Mouse (Mus musculus) testis, adult 2 months (tissue): ENCODE measurements around the gene Tmem126a. TPM values are rescaled to one million over a fixed set of nuclear protein-coding genes. Genes with fewer than 3 reads are reported as not detected.
A peak's percentile ranks its signal among the peaks of the same experiment; 100 is the strongest.

Source experiments
- H3K27ac ChIP-seq: fragments of 200-500 bp; 2 replicates; pipeline ENCODE4 v1.5.1; 2012; ENCODE audit warnings: low read depth, low read length; ENCODE audit not compliant: control insufficient read depth, insufficient read depth
- H3K27me3 ChIP-seq: fragments of 200-500 bp; 2 replicates; pipeline ENCODE4 v1.6.1; 2012; ENCODE audit warnings: mild to moderate bottlenecking, low read length, moderate library complexity; ENCODE audit not compliant: control insufficient read depth, insufficient read depth
- H3K36me3 ChIP-seq: fragments of 200-500 bp; 2 replicates; pipeline ENCODE4 v1.6.1; 2012; ENCODE audit warnings: mild to moderate bottlenecking, low read length; ENCODE audit not compliant: control insufficient read depth, insufficient read depth
- H3K4me1 ChIP-seq: fragments of 200-500 bp; 2 replicates; pipeline ENCODE4 v1.6.1; 2012; ENCODE audit warnings: low read length; ENCODE audit not compliant: control insufficient read depth, insufficient read depth
- H3K4me3 ChIP-seq: fragments of 200-500 bp; 2 replicates; pipeline ENCODE4 v1.5.1; 2012; ENCODE audit warnings: low read depth, mild to moderate bottlenecking, low read length, moderate library complexity, mixed read lengths; ENCODE audit not compliant: control insufficient read depth
- CTCF ChIP-seq: fragments of 200-500 bp; IDR thresholded peaks from 2 replicates; pipeline ENCODE4 v1.5.1; 2012; ENCODE audit warnings: low read depth, mild to moderate bottlenecking, inconsistent platforms, low read length, moderate library complexity; ENCODE audit not compliant: control insufficient read depth, insufficient read depth, insufficient replicate concordance
- POLR2A ChIP-seq: fragments of 200-500 bp; IDR thresholded peaks from 2 replicates; pipeline ENCODE4 v1.6.1; 2012; ENCODE audit warnings: low read depth, mild to moderate bottlenecking, inconsistent platforms, low read length, moderate library complexity; ENCODE audit not compliant: control insufficient read depth
- polyA plus RNA-seq: library from polyadenylated mRNA; depleted of rRNA; stranded (reverse); fragments of >200 nt; gene quantifications from 2 replicates; pipeline ENCODE4 v1.2.3, GENCODE M21; 2012

Gene Tmem126a
- polyA plus RNA-seq, 1 experiment = 16.1 TPM

DNA sequence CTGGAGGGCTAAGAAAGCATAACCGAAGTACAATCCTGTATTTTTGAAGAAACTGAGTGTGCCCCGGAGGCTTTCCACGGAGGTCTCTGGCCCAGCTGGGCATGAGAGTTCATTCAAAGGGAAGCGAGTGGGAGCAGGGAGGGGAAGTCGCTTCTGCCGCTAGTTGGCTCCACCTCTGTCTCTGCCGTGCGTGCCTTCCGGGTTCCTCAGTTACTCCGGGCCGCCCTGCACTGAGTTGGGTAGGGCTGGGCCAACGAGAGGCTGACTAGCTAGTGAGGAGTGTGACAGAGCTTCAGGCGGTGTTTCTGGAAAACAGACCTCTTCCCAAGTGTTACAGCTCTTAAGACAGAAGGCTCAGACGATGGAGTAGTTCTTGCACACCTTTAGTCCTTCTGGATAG is 3.9 kb upstream of the Tmem126a start:
- H3K36me3 ChIP-seq = no peaks in the 10 kb centered on the region
- H3K27ac ChIP-seq = no peak overlapping the region
- H3K27me3 ChIP-seq = no peaks in the 10 kb centered on the region
- TF ChIP-seq CTCF = no peak
- no peak for TF ChIP-seq POLR2A
- peak overlapping the region; percentile 55; the same call in 1 of the 2 replicates for H3K4me3 ChIP-seq
- peaks cover 12% of the 10 kb centered on the region for H3K4me1 ChIP-seq

DNA sequence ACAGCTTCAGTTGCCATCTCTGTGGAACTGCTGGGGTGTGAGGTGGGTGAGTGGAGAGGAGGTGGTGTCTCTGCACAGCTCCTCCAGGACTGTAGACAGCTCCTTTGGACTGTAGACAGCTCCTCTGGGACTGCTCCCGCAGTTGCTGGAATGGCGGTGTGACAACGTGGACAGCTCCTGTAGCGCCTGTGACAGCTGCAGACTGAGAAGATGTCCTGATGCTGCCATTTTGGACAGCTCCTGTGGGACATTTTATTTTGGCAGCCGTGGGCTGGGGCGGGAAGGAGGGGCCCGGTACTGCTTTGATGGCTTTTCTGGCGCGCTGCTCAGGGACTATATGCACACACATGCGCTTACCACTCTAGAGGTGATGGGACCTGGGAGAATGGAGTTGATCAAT is 3.3 kb upstream of the Tmem126a start:
- H3K27me3 ChIP-seq = no peaks in the 10 kb centered on the region
- TF ChIP-seq CTCF (no peak), POLR2A (no peak)
- H3K4me1 ChIP-seq = peaks cover 12% of the 10 kb centered on the region
- no peak overlapping the region for H3K27ac ChIP-seq
- H3K36me3 ChIP-seq = no peaks in the 10 kb centered on the region
- H3K4me3 ChIP-seq = peak overlapping the region; percentile 36

DNA sequence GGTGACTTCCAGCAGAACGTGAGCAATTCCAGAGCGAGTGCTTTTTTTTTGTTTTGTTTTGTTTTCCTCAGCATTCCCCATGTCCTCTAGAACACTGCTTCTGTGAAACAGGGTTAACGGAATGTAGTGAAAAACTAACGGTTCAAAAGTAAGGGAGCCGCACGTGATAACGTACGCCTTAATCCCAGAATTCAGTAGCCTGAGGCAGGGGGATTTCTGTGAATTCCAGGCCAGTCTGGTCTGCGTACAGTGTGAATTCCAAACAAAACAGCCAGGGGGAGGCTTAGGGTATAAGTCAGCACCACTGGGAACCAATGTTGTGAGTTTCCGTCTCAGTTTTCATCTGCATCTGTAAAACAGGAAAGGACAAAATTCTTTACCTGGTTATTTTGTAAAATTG is 488 bp upstream of the Tmem126a start:
- H3K27ac ChIP-seq = peak overlapping the region; percentile 92
- H3K4me3 ChIP-seq = peak overlapping the region; percentile 92
- peaks cover 12% of the 10 kb centered on the region for H3K4me1 ChIP-seq
- no peaks in the 10 kb centered on the region; the same call in 1 of the 2 replicates for H3K36me3 ChIP-seq
- no peaks in the 10 kb centered on the region for H3K27me3 ChIP-seq
- TF ChIP-seq POLR2A (no peak), CTCF (no peak)

DNA sequence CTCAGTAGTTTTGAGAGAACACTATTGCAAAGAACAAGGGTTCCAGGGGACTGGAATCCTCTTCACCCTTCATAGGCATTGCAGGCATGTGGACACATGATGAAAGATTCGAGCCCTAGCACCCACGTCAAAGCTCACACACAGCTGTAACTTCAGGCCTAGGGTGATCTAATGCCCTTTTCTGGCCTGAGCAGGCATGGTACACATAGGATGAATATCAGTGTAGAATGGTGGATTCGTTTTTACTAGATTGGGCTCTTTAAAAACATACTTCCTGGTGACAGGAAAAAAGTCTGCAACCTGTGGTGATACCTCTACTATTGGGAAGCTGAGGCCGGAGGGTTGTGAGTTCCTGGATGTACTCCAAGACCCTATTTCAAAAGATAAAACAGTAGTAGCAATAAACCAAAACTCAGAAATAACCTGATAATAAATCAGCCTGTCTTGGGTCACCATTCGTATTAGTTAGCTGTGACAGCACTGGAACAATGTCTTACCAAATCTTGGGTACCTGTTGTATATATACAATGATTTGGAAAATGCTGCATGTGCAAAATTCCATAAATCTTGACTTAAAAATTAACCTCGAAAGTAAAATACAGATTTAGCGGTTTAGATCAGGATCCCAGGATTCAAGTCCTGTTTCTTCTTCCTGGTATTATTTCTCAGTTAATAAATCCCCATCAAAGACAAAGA is 732 bp downstream of the Tmem126a start:
- Histone ChIP-seq H3K4me1 (peaks cover 11% of the 10 kb centered on the region), H3K27ac (no peak overlapping the region), H3K4me3 (peak overlapping the region; percentile 92), H3K27me3 (no peaks in the 10 kb centered on the region), H3K36me3 (no peaks in the 10 kb centered on the region; the same call in 1 of the 2 replicates)
- TF ChIP-seq POLR2A (no peak), CTCF (no peak)

DNA sequence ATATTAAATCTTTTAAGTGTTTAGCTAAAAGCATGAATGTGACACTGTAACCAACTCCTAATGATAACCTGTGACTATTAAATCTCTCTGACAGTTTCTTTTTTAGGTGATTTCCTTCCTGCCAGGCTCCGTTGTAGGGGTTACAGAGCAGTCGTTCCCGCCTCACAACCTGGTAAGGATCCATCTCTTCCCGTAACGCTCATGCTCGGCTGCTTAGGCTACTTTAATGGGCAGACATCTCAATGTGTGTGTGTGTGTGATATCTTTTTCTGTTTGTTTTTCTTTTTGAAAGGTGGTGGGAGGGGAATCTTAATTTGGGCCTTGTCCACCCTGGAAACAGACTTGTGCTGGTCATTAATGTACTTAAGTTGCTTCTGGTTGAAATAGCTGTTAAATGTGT is 12.8 kb downstream of the Tmem126a start:
- no peaks in the 10 kb centered on the region for H3K36me3 ChIP-seq
- peak overlapping the region; percentile 2; the same call in 1 of the 2 replicates for H3K27ac ChIP-seq
- peak overlapping the region; percentile 99 for H3K4me3 ChIP-seq
- no peaks in the 10 kb centered on the region for H3K27me3 ChIP-seq
- no peaks in the 10 kb centered on the region for H3K4me1 ChIP-seq
- TF ChIP-seq CTCF (no peak), POLR2A (no peak)

DNA sequence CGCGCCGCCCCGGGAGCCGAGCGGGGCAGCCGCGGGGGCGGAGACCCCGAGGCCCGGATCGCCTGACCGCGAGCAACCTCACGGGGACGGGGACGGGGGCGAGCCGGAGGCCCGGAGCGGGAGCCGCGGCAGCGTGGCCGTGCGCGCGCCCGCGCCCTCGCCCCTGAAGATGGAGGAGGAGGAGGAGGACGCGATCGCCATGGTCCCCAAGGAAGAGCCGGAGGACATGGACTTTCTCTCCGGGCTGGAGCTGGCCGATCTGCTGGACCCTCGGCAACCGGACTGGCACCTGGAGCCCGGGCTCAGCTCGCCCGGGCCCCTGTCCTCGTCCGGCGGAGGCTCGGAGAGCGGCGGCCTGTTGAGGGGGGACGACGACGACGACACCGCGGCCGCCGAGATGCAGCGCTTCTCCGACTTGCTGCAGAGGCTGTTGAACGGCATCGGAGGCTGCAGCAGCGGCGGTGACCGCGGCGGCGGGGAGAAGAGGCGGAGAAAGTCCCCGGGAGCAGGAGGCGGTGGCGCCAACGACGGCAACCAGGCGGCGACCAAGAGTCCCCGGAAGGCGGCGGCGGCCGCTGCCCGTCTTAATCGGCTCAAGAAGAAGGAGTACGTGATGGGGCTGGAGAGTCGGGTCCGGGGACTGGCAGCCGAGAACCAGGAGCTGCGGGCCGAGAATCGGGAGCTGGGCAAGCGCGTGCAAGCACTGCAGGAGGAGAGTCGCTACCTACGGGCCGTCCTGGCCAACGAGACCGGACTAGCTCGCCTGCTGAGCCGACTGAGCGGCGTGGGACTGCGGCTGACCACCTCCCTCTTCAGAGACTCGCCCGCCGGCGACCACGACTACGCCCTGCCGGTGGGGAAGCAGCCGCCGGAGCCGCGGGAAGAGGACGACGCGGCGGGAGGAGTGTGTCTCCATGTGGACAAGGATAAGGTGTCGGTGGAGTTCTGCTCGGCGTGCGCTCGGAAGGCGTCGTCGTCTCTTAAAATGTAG is 13.6 kb downstream of the Tmem126a start:
- no peaks in the 10 kb centered on the region for H3K27me3 ChIP-seq
- H3K27ac ChIP-seq = peak overlapping the region; percentile 97
- H3K36me3 ChIP-seq = no peaks in the 10 kb centered on the region
- peak overlapping the region; percentile 99 for H3K4me3 ChIP-seq
- TF ChIP-seq CTCF (no peak), POLR2A (no peak; the same call in 1 of the 2 replicates)
- H3K4me1 ChIP-seq = no peaks in the 10 kb centered on the region

DNA sequence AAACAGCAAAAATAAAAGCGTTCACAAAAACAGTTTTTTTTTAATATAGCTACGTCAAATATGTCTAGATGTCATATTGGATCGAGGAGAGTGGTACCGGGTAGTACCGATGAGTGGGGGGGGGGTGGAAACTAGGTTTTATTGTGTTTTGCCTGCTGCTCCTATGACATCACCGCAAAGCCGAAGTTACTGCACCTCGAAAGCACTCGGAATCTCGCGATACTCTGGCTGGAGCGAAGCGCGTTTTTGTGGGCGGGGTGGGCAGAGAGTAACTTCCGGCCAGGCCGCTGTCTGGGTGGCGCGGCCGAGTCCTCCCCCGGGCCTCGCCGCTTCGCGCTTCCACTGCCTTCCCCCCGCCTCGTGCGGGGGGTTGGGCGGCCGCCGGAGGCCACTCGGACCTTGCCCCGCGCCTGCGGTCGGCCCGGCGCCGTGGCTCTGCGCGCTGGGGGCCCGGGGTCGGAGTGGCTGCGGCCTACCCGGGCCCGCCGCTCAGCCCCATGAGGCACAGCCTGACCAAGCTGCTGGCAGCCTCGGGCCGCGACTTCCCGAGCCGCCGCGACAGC is 14.4 kb downstream of the Tmem126a start, which contains the start of gene Crebzf:
TSS of gene Crebzf (plus strand) at position 212 of the 563 bp plus-strand sequence.
- TF ChIP-seq CTCF (no peak), POLR2A (peak; percentile 84)
- H3K4me3 ChIP-seq = peak within 1 kb of the TSS; percentile 99
- H3K27me3 ChIP-seq = no peaks in the 10 kb centered on the region
- H3K4me1 ChIP-seq = no peaks in the 10 kb centered on the region
- H3K27ac ChIP-seq = peak within 1 kb of the TSS; percentile 97
- H3K36me3 ChIP-seq = no peaks in the 10 kb centered on the region
